ENCODE assay signal across 8 mouse cellular contexts in genomic region chr3:138753182-138753885, GRCm38 (mm10). TPM values are rescaled to one million over a fixed set of nuclear protein-coding genes. Genes with fewer than 3 reads are reported as not detected.
DNase-seq lines count a peak whose midpoint lies in the region; ATAC-seq and TF ChIP-seq lines count a peak whose summit lies in the region.

No protein-coding gene starts in this region.

- peak; percentile 50 for DNase-seq in kidney, adult 2 months
- no peak for DNase-seq in kidney, adult 11 months
- DNase-seq in brain, embryonic 14.5 days (ENCODE audit: low read depth): peak; percentile 63
- DNase-seq in embryo, embryonic 11 days: peak; percentile 43
- peak; percentile 41 to 48 for DNase-seq in kidney, postnatal 36 days
- DNase-seq in left cerebral cortex, adult 18-20 months (ENCODE audit: low spot score in 2 of 2): no peak

- no peak overlapping the region for H3K4me2 ChIP-seq in neural tube, embryonic 15.5 days

- 0 out of 2 replicates have a peak overlapping the region, but pooled peaks have one; percentile 5 for H3K9ac ChIP-seq in neural tube, embryonic 15.5 days (replicated peaks)

- no peak for ATAC-seq in neural tube, embryonic 15.5 days (ENCODE audit: low FRiP score)
- no peak for ATAC-seq in inflammation-experienced regulatory T-cells, adult 6 months

- no peaks in the 10 kb centered on the region for H3K36me3 ChIP-seq in kidney, adult 2 months (ENCODE audit: control insufficient read depth, insufficient read depth, low read length)
- H3K36me3 ChIP-seq in neural tube, embryonic 15.5 days: no peaks in the 10 kb centered on the region

- no peak for TF ChIP-seq POLR2A in kidney, adult 2 months (IDR thresholded peaks at IDR 0.05; ENCODE audit: low read depth, low read length)
- no peak for TF ChIP-seq POLR2A in brain, embryonic 14.5 days (IDR thresholded peaks at IDR 0.05; ENCODE audit: borderline replicate concordance, extremely low read depth, insufficient read depth, insufficient read length, poor library complexity, severe bottlenecking)

- no peaks in the 10 kb centered on the region for H3K27me3 ChIP-seq in kidney, adult 2 months (replicated peaks; ENCODE audit: control insufficient read depth, insufficient read depth, low read length)
- no peaks in the 10 kb centered on the region for H3K27me3 ChIP-seq in neural tube, embryonic 15.5 days (replicated peaks)

- no peaks in the 10 kb centered on the region for H3K9me3 ChIP-seq in neural tube, embryonic 15.5 days (replicated peaks)

- no peak overlapping the region for H3K4me3 ChIP-seq in kidney, adult 2 months (ENCODE audit: insufficient read depth, low read depth, low read length)
- H3K4me3 ChIP-seq in neural tube, embryonic 15.5 days (replicated peaks): no peak overlapping the region

- peaks cover 15% of the 10 kb centered on the region for H3K4me1 ChIP-seq in kidney, adult 2 months (ENCODE audit: control insufficient read depth, insufficient read depth, low read length)
- H3K4me1 ChIP-seq in neural tube, embryonic 15.5 days: peaks cover 25% of the 10 kb centered on the region

- WGBS in kidney, adult 2 months: 20% methylated on average over 12 of the region's 12 CpGs
- 27% methylated on average over 12 of the region's 12 CpGs for WGBS in neural tube, embryonic 15.5 days

- TF ChIP-seq CTCF in kidney, adult 2 months (conservative IDR thresholded peaks at IDR 0.05; ENCODE audit: insufficient read depth, insufficient read length, low read depth, low read length): no peak
- no peak for TF ChIP-seq CTCF in brain, embryonic 14.5 days (IDR thresholded peaks at IDR 0.05; ENCODE audit: borderline replicate concordance, extremely low read depth, insufficient read depth, insufficient read length)

- H3K27ac ChIP-seq in kidney, adult 2 months (ENCODE audit: insufficient read depth, low read depth, low read length): no peak overlapping the region
- H3K27ac ChIP-seq in neural tube, embryonic 15.5 days (replicated peaks): 0 out of 2 replicates have a peak overlapping the region, but pooled peaks have one; percentile 8

RNA-seq across cellular contexts. Expression of gene Tspan5, which starts 11.3 kb away (rescaled TPM):
- 19.8 and 23.8 TPM in 2 replicates for polyA plus RNA-seq in kidney, adult 2 months (2012; rRNA removed)
- 97.1 and 109 TPM in 2 replicates for polyA plus RNA-seq in brain, embryonic 14.5 days (2012; rRNA removed)
- 94.2 and 104 TPM in 2 replicates for polyA plus RNA-seq in neural tube, embryonic 15.5 days (2015; fragmentation: Nextera tagmentation; extraction: Ambion mirVana)
- 10 to 100 TPM in 1 of 3 experiments, 1 to 10 TPM in 2; 4.1 to 11.4 (median 8.2) TPM for polyA plus RNA-seq in inflammation-experienced regulatory T-cells, adult 6 months (2017; shearing (Covaris generic))
- 100 to 1,000 TPM; 256 to 284 TPM for total RNA-seq in left cerebral cortex, adult 18-20 months (2021)

Comparison
In these comparisons a context has a peak if more than half of its experiments do, and no peak if none do; other contexts are left out.
1. DNase-seq: peak in kidney, adult 2 months (single experiment), brain, embryonic 14.5 days (single experiment), embryo, embryonic 11 days (single experiment) and kidney, postnatal 36 days (2 of 2); none in kidney, adult 11 months (single experiment) and left cerebral cortex, adult 18-20 months (0 of 2).